Comparison of ENCODE assay signal across 17 mouse cellular contexts in genomic region chr16:38245849-38246585, GRCm38 (mm10). TPM values are rescaled to one million over a fixed set of nuclear protein-coding genes. Genes with fewer than 3 reads are reported as not detected.
"Had no signal": no experiment of that assay in that cellular context is flagged by ENCODE, and none has a peak within 500 bp of the region (broad histone marks: within the 10 kb centered on the region; RNA-seq: fewer than 3 reads in every experiment).

No protein-coding gene starts in this region.

- H3K4me3 ChIP-seq: kidney, embryonic 15.5 days; left cerebral cortex, adult 2 months; limb, embryonic 12.5 days; midbrain, embryonic 13.5 days had no signal

- H3K9ac ChIP-seq: kidney, embryonic 15.5 days; limb, embryonic 12.5 days; liver, embryonic 14.5 days; midbrain, embryonic 13.5 days had no signal

- ATAC-seq: lung, postnatal 0 days; midbrain, embryonic 13.5 days had no signal

- H3K4me2 ChIP-seq: kidney, embryonic 15.5 days; limb, embryonic 12.5 days; midbrain, embryonic 13.5 days had no signal

- H3K27me3 ChIP-seq: kidney, embryonic 15.5 days; limb, embryonic 12.5 days; midbrain, embryonic 13.5 days had no signal

- DNase-seq: kidney, postnatal 14 days; lung, adult 2 months; lung, postnatal 36 days; right cerebral cortex, adult 18-20 months; right cerebral cortex, postnatal 25 days had no signal

- H3K9me3 ChIP-seq: kidney, embryonic 15.5 days; limb, embryonic 12.5 days; midbrain, embryonic 13.5 days had no signal

- H3K27ac ChIP-seq: kidney, embryonic 15.5 days; left cerebral cortex, adult 2 months; liver, embryonic 14.5 days; midbrain, embryonic 13.5 days had no signal

RNA-seq across cellular contexts. Expression of gene Nr1i2, which starts 48.6 kb away (rescaled TPM):
- total RNA-seq: layer of hippocampus, adult 8-10 months; layer of hippocampus, postnatal 25 days; left cerebral cortex, adult 2 months; left cerebral cortex, postnatal 36 days; megakaryocyte progenitor cell, adult 5-6 weeks; monocyte, adult 5-6 weeks had no signal
- polyA plus RNA-seq: limb, embryonic 12.5 days; midbrain, embryonic 13.5 days; neural tube, embryonic 14.5 days had no signal
